Mouse (Mus musculus) forelimb bud, embryonic 11.5 days (tissue): ENCODE results near the gene Fap.

Experiments
- DNase-seq: peaks from one replicate; pipeline ENCODE4 v3.0.0-alpha.2; 2012; ENCODE audit warnings: low read depth, low spot score

Gene Fap

GRCm38 (mm10) chr2:62531065-62531464 lies 42.8 kb downstream of the Fap start:
- DNase-seq, result no peak

GRCm38 (mm10) chr2:62526399-62526798 lies 47.5 kb downstream of the Fap start:
- no peak for DNase-seq

- DNase-seq, result no peak
Observed at GRCm38 (mm10) chr2:62517790-62518189, 56.1 kb downstream of the Fap start.

- no peak for DNase-seq
Observed at GRCm38 (mm10) chr2:62514477-62514876, 59.4 kb downstream of the Fap start.

- no peak for DNase-seq
Observed at GRCm38 (mm10) chr2:62513477-62513876, 60.4 kb downstream of the Fap start.

- DNase-seq, result no peak
Observed at GRCm38 (mm10) chr2:62507130-62507529, 66.7 kb downstream of the Fap start.

- DNase-seq, result no peak
Observed at GRCm38 (mm10) chr2:62506441-62506840, 67.4 kb downstream of the Fap start.

- no peak for DNase-seq
Observed at GRCm38 (mm10) chr2:62504269-62504796, 69.5 kb downstream of the Fap start.

GRCm38 (mm10) chr2:62503326-62503725 lies 70.5 kb downstream of the Fap start:
- no peak for DNase-seq

GRCm38 (mm10) chr2:62502516-62502915 lies 71.4 kb downstream of the Fap start:
- no peak for DNase-seq

- DNase-seq, result no peak
Observed at GRCm38 (mm10) chr2:62498821-62499220, 75.1 kb downstream of the Fap start.

GRCm38 (mm10) chr2:62498086-62498485 lies 75.8 kb downstream of the Fap start:
- DNase-seq, result no peak

- no peak for DNase-seq
Observed at GRCm38 (mm10) chr2:62497333-62498002, 76.4 kb downstream of the Fap start.

- DNase-seq, result no peak
Observed at GRCm38 (mm10) chr2:62495407-62495806, 78.5 kb downstream of the Fap start.

GRCm38 (mm10) chr2:62489832-62490231 lies 84.0 kb downstream of the Fap start:
- DNase-seq, result no peak

GRCm38 (mm10) chr2:62484906-62485305 lies 89.0 kb downstream of the Fap start:
- no peak for DNase-seq

- DNase-seq, result no peak
Observed at GRCm38 (mm10) chr2:62483550-62483949, 90.3 kb downstream of the Fap start, which contains the start of gene Gcg. Gene Gcg, minus strand, starts transcription at chr2:62483650.

- DNase-seq, result no peak
Observed at GRCm38 (mm10) chr2:62480285-62481198, 93.3 kb downstream of the Fap start.

- DNase-seq, result no peak
Observed at GRCm38 (mm10) chr2:62469551-62469950, 104.3 kb downstream of the Fap start.

GRCm38 (mm10) chr2:62463287-62463686 lies 110.6 kb downstream of the Fap start:
- DNase-seq, result no peak

- no peak for DNase-seq
Observed at GRCm38 (mm10) chr2:62462174-62462573, 111.7 kb downstream of the Fap start.

GRCm38 (mm10) chr2:62460815-62461450 lies 112.9 kb downstream of the Fap start:
- DNase-seq, result no peak
